Mouse (Mus musculus): ENCODE measurements at regions not wholly inside any gene's neighbourhood (a gene's known extent, or its start where the extent isn't known, plus 50 kb on each side); places are given as distances from the start of the nearest gene placed in this dataset.
A peak's percentile ranks its signal among the peaks of the same experiment; 100 is the strongest.

GRCm38 (mm10) chr15:19094061-19094810, 275.5 kb downstream of the Cdh10 start:
- ATAC-seq (replicated peaks; ENCODE audit: low FRiP score, low read depth) (no peak), DNase-seq (ENCODE audit: low spot score) (no peak)
- Histone ChIP-seq H3K4me3 (replicated peaks; ENCODE audit: low read depth, low read length) (no peak overlapping the region), H3K9me3 (replicated peaks; ENCODE audit: low read length) (no peaks in the 10 kb centered on the region), H3K4me1 (replicated peaks; ENCODE audit: insufficient read depth, low read length) (no peaks in the 10 kb centered on the region), H3K27ac (no peak overlapping the region), H3K36me3 (ENCODE audit: insufficient read depth, low read length) (no peaks in the 10 kb centered on the region), H3K4me2 (ENCODE audit: low read length) (no peak overlapping the region), H3K9ac (ENCODE audit: low read depth, low read length) (no peak overlapping the region), H3K27me3 (ENCODE audit: insufficient read depth, low read length) (no peaks in the 10 kb centered on the region)
- WGBS: 83% methylated on average over 9 of the region's 9 CpGs
- TF ChIP-seq CTCF (IDR thresholded peaks at IDR 0.05; ENCODE audit: low read depth): no peak

- DNase-seq (ENCODE audit: low spot score) (peak; percentile 4), ATAC-seq (replicated peaks; ENCODE audit: low FRiP score, low read depth) (no peak)
- no peaks in the 10 kb centered on the region for H3K27me3 ChIP-seq (ENCODE audit: insufficient read depth, low read length)
- H3K36me3 ChIP-seq (ENCODE audit: insufficient read depth, low read length): no peaks in the 10 kb centered on the region
- no peaks in the 10 kb centered on the region for H3K4me1 ChIP-seq (replicated peaks; ENCODE audit: insufficient read depth, low read length)
- no peak overlapping the region for H3K27ac ChIP-seq
- H3K9me3 ChIP-seq (replicated peaks; ENCODE audit: low read length): no peaks in the 10 kb centered on the region
- H3K4me2 ChIP-seq (ENCODE audit: low read length): no peak overlapping the region
- H3K9ac ChIP-seq (ENCODE audit: low read depth, low read length): no peak overlapping the region
- 20% methylated on average over 1 of the region's 1 CpGs for WGBS
- TF ChIP-seq CTCF (IDR thresholded peaks at IDR 0.05; ENCODE audit: low read depth): no peak
- no peak overlapping the region for H3K4me3 ChIP-seq (replicated peaks; ENCODE audit: low read depth, low read length)
Measured at GRCm38 (mm10) chr15:19114951-19115350, 296.2 kb downstream of the Cdh10 start.

- WGBS: 79% methylated on average over 2 of the region's 2 CpGs
- no peak for ATAC-seq (replicated peaks; ENCODE audit: low FRiP score, low read depth)
- Histone ChIP-seq H3K9ac (ENCODE audit: low read depth, low read length) (no peak overlapping the region), H3K27ac (no peak overlapping the region), H3K9me3 (replicated peaks; ENCODE audit: low read length) (no peaks in the 10 kb centered on the region), H3K4me1 (replicated peaks; ENCODE audit: insufficient read depth, low read length) (no peaks in the 10 kb centered on the region), H3K4me2 (ENCODE audit: low read length) (no peak overlapping the region), H3K4me3 (replicated peaks; ENCODE audit: low read depth, low read length) (no peak overlapping the region), H3K36me3 (ENCODE audit: insufficient read depth, low read length) (no peaks in the 10 kb centered on the region), H3K27me3 (ENCODE audit: insufficient read depth, low read length) (no peaks in the 10 kb centered on the region)
- no peak for DNase-seq (ENCODE audit: low spot score)
- TF ChIP-seq CTCF (IDR thresholded peaks at IDR 0.05; ENCODE audit: low read depth): no peak
Measured at GRCm38 (mm10) chr15:19118995-19119394, 300.2 kb downstream of the Cdh10 start.

- H3K27ac ChIP-seq: no peak overlapping the region
- no peaks in the 10 kb centered on the region for H3K36me3 ChIP-seq (ENCODE audit: insufficient read depth, low read length)
- no peaks in the 10 kb centered on the region for H3K9me3 ChIP-seq (replicated peaks; ENCODE audit: low read length)
- H3K4me2 ChIP-seq (ENCODE audit: low read length): no peak overlapping the region
- TF ChIP-seq CTCF (IDR thresholded peaks at IDR 0.05; ENCODE audit: low read depth): no peak
- no peaks in the 10 kb centered on the region for H3K27me3 ChIP-seq (ENCODE audit: insufficient read depth, low read length)
- H3K4me3 ChIP-seq (replicated peaks; ENCODE audit: low read depth, low read length): no peak overlapping the region
- DNase-seq (ENCODE audit: low spot score): no peak
- no peak for ATAC-seq (replicated peaks; ENCODE audit: low FRiP score, low read depth)
- H3K4me1 ChIP-seq (replicated peaks; ENCODE audit: insufficient read depth, low read length): no peaks in the 10 kb centered on the region
- H3K9ac ChIP-seq (ENCODE audit: low read depth, low read length): no peak overlapping the region
Measured at GRCm38 (mm10) chr15:19127454-19127853, 308.7 kb downstream of the Cdh10 start.

DNA sequence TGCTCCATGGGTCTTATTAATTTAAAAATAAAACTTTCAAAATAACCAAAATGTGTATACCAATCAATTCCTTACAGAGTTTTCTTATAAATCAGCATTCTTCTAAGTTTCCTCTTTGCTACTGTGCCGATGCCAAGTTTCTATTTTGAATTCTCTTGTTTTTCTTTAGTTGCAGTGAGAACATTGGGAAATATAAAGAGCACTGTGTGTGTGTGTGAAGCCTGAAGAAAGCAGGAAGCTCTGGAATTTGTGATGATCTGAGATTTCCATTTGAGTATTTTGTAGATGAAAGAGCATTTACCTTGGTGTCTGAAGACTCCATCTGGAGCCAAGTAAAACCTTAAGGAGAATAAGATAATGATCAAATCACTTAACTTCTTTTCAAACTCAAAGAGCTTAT, 310.6 kb downstream of the Cdh10 start:
- Histone ChIP-seq H3K4me3 (replicated peaks; ENCODE audit: low read depth, low read length) (no peak overlapping the region), H3K27me3 (ENCODE audit: insufficient read depth, low read length) (no peaks in the 10 kb centered on the region), H3K4me2 (ENCODE audit: low read length) (no peak overlapping the region), H3K4me1 (replicated peaks; ENCODE audit: insufficient read depth, low read length) (no peaks in the 10 kb centered on the region), H3K36me3 (ENCODE audit: insufficient read depth, low read length) (no peaks in the 10 kb centered on the region), H3K9ac (ENCODE audit: low read depth, low read length) (no peak overlapping the region), H3K9me3 (replicated peaks; ENCODE audit: low read length) (no peaks in the 10 kb centered on the region), H3K27ac (no peak overlapping the region)
- 70% methylated on average over 1 of the region's 1 CpGs for WGBS
- TF ChIP-seq CTCF (IDR thresholded peaks at IDR 0.05; ENCODE audit: low read depth): no peak
- ATAC-seq (replicated peaks; ENCODE audit: low FRiP score, low read depth) (no peak), DNase-seq (ENCODE audit: low spot score) (no peak)

DNA sequence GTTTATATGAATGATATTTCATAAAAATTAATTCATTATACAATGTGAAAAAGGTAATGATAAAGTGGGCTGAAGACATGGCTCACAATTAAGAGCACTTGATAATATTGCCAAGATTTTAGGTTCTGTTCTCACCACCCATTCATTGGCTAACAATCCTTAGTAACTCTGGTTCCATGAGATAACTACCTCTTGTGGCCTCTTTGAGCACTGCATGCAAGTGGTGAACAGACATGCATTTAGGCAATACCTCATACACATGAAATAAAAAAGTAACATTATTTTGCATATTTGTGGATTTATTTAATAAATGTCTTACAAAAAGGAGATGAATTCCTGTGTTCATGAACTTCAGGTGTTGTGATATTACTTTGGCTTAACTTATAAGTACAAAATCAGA, 334.9 kb downstream of the Cdh10 start:
- Histone ChIP-seq H3K4me2 (ENCODE audit: low read length) (no peak overlapping the region), H3K4me3 (replicated peaks; ENCODE audit: low read depth, low read length) (no peak overlapping the region), H3K9ac (ENCODE audit: low read depth, low read length) (no peak overlapping the region), H3K9me3 (replicated peaks; ENCODE audit: low read length) (no peaks in the 10 kb centered on the region), H3K27ac (no peak overlapping the region), H3K27me3 (ENCODE audit: insufficient read depth, low read length) (no peaks in the 10 kb centered on the region), H3K4me1 (replicated peaks; ENCODE audit: insufficient read depth, low read length) (no peaks in the 10 kb centered on the region), H3K36me3 (ENCODE audit: insufficient read depth, low read length) (no peaks in the 10 kb centered on the region)
- DNase-seq (ENCODE audit: low spot score) (no peak), ATAC-seq (replicated peaks; ENCODE audit: low FRiP score, low read depth) (no peak)
- TF ChIP-seq CTCF (IDR thresholded peaks at IDR 0.05; ENCODE audit: low read depth): 0 out of 2 replicates have a peak, but pooled peaks have one; percentile 3

Data from kidney, postnatal 0 days (tissue).